Mouse (Mus musculus): Measurements from ENCODE around the gene Msi2.

Msi2 gene

DNA sequence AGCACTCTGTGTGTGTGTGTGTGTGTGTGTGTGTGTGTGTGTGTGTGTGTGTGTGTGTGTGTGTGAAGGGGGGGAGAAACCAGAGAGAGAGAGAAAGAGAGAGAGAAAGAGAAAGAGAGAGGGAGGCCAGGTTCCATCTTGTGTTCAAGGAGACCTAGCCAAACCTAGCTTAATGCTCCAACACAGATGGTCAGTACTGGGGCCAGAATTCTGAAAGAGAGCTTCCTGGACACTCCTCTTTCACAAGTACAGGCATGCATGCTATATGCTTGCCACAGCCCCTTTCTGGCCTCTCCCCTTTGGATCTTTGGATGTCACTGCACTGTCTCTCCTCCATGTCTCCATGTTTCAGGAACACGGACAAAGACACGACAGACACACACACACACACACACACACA, 41.7 kb downstream of the Msi2 start:
- DNase-seq (ENCODE audit: low spot score in 2 of 2), result no peak

DNA sequence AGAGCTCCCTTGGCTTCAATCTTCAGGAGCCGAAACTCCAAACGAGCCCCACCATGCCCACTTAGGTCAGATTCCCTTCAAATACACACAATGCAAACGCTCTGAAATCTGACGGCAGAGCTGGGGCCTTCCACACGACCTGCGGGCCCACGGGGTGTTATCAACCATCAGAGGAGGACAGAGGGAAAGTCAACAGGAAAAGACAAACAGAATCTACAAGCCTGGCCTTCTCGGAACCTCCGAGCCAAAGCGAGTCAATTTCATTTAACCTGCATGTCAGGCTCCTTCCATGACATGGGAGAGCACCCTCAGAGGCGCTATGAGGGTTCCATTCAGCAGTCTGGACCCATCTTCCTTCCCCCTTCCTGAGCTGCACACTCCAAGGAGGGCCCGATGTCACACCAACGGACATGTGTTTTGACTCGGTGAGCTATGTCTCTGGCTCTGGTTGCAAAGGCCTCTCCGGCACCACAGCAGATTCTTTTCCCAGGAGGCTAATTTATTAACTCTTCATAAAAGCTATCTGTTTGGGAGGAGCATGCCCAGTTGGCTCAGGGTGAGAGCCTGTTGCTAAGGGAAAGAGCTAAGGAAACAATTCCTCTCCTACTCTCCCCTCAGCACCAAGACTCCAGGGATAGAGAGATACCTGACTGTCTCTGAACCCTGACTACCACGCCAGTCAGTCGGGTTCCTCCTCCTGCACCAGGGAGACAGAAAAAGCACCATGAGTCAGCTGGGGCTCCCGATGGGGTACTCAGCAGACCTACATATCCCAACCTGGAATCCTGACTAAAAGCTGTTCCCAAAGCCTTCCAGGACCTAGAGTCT, 42.6 kb downstream of the Msi2 start:
- no peak for DNase-seq (ENCODE audit: low spot score in 2 of 2)

DNA sequence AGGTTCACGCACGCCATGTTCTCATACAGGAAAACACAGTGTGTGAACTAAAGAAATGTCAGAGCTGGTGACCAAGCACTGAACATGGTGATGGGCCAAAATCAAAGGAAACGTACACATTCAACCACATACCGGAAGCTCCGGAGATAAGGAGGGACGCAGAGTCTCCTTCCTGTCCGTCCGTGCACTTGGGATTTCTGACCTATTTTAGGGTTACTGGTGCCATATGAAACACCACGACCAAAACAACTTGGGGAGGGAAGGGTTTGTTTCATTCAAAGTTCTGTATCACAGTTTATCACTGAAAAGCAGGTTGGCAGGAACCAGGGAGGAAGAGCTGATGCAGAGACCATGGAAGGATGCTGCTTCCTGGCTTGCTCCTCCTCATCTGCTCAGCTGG, 44.2 kb downstream of the Msi2 start:
- no peak for DNase-seq (ENCODE audit: low spot score in 2 of 2)

- DNase-seq (ENCODE audit: low spot score in 2 of 2), result no peak
These were observed 47.4 kb downstream of the Msi2 start for GRCm38 (mm10) chr11:88670925-88671324.

DNA sequence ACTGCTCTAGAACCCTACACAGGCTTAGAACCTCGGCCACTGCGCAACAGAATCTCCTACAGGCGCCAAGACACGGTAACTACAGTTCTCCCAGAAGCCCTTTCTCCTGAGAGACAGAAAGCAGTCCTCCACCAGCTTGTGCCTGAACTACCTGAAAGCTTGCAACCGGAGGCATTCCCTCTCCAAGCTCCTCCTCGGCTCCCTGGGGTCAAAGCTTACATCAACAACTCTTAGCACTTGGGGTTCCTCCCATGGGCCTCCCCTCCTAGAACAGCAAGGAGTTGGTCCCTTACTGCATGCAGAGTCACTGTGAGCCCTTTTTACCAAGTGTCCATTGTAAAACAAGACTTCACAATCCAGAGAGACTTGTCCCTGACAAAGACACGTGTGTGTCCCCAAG, 49.2 kb downstream of the Msi2 start:
- DNase-seq (ENCODE audit: low spot score in 2 of 2), result no peak

DNA sequence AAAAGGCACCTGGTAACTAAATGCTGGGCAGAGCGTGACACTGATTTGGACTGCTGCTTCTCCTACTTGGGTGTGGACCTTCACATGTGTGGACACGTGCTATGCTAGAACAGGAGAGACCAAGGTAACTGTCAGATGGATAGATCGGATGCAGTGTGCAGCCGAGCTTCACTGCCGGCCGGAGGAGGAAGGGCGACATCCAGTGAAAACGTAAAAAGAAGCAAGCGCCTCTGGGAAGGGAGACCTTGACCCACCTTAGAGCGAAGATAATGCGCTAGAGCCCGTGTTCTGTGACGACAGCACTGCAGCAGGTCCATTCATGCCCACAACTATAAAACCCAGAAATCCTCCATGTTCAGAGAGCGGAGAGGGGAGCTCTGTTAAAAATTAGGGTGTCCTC, 50.0 kb downstream of the Msi2 start:
- no peak for DNase-seq (ENCODE audit: low spot score in 2 of 2)

- DNase-seq (ENCODE audit: low spot score in 2 of 2), result no peak
These were observed 52.5 kb downstream of the Msi2 start for GRCm38 (mm10) chr11:88665799-88666198.

DNA sequence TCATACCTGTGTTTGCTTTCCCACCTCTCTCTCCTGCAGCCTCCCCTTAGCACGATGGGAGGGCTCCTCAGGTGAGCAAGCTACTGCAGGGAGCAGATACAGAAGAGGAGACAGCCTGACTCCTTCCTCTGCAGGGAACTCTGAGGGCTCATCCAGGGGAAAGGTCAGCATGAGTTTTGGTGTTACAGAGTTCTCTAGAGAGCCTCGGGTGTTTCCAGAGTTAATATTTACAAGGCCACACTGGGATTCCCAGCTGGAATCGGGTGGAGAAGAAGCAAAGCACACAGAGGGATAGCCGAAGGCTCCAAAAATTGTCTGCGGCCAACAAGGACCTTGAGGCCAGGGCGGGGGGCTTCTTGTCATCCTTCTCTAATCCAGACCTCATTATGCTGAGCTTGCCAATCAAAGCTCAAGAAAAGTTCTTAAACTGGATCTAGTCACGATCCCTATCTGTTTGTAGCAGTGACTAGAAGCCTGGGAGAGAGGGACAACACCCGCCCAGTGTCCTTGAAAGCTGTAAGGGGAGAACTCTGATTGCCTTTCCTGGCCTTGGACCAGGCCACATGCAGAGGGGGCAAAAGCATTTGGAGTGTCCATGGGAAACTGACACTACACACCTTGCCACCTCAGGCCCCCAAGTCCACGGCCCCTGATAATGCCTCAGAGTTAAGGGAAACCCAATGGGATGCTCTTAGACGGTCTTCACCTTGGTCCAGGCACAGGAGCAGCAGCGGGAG, 56.7 kb downstream of the Msi2 start:
- no peak for DNase-seq (ENCODE audit: low spot score in 2 of 2)

DNA sequence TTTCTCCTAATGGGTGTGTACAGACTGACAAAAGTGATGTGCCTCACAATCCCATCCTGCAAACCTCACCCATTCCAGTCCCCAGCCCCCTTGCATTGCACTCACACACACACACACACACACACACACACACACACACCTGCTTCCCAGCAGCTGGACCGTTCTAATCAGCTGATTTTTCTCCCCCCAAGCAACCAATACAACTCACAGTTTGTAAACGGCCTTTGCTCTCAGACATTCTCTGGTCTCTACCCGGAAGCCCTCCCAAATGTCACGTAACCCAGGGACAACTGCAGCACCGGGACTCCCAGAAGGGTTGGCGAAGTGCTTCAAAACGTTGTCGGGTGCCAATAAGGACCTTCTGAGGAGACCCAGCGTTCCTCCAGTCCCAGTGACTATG, 57.9 kb downstream of the Msi2 start:
- no peak for DNase-seq (ENCODE audit: low spot score in 2 of 2)

DNA sequence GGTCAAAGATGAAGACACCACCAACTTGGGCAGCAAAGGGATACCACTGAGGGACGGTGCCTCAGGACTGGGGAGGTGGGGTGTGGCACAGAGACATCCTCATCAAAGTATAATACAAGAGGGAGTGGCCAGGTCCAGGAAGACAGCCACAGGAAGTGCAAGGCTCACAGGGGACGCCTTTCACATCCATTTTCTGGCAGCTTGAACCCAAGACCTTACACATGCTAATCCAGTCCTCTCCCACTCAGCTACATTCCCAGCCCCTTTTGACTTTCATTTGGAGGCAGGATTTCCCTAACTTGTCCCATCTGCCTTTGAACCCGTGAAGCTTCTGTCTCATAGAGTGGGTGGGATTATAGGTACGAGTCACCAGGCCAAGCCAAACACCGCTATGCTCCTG, 59.4 kb downstream of the Msi2 start:
- no peak for DNase-seq (ENCODE audit: low spot score in 2 of 2)

GRCm38 (mm10) chr11:88655786-88656185, 62.5 kb downstream of the Msi2 start:
- no peak for DNase-seq (ENCODE audit: low spot score in 2 of 2)

DNA sequence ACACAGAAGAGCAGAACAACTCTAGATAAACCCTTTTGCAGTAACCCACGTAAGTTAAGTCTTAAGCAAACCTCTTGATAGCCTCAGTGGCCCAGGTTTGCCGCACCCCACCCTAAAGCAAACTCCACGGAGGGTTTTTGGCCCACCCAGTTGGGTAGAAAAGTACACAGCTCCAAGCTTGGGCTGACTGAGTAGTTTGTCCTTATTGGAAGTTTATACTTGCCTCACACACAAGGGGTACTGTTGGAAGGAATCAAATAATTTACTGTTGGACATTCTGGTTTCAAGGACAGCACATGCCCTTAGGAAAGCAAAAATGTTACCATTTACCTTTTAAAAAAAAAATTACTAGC, 63.1 kb downstream of the Msi2 start:
- DNase-seq (ENCODE audit: low spot score in 2 of 2), result no peak

DNA sequence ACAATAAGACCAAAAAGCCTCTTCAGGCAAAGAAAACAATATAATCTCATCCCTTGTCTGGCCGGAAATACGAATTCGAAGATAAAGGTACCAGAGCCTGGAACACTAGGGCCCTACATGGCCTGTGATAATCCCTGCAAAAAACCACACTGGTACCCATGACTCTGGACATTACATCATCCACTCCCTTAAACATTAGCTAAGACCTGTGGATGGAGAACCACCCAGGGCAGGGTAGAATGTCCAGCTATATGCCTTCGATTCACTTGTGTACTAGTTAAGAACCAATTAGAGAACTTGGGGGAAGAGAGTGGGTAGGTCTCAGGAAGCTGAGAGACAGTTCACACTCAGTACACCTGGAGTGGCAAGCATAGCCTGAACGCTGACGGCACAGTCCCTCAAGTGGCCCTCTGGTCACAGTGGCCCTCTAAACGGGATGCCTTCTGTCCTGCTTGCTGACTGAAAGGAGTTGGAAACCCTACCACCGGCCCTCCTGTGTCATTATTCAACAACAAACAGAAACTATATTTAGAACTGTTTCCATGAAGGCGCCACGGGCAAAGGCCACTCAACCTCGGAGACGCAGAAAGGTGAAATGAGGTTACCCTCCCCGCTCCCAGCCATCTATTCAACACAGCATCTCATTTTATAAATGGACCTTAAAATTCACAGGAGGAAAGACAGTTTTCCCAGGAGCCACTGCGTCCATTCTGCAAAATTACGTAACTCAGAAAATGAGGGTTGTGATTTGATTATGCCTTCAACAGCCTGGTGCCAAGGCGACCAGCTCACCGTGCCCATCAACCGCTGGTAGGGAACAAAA, 63.7 kb downstream of the Msi2 start:
- DNase-seq (ENCODE audit: low spot score in 2 of 2), result no peak

DNA sequence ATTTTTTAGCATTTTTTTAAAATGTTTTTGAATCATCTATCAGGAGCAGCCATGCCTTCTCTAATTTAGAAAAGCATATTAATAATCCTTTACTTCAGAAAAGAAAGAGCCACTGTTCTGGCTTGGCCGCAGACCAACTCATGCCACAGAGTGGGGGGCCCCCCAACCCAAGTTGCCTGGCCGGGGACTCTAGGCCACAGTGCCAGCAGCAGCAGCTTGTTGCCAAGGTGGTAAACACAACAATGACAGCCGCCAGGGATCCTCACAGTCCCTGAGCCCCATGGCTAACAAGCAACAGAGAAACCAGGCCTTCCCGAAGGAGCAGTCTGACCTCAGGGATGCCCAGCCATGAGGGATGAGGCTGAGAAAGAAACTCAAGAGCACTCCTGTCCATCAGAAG, 68.0 kb downstream of the Msi2 start:
- no peak for DNase-seq (ENCODE audit: low spot score in 2 of 2)

GRCm38 (mm10) chr11:88649009-88649408, 69.3 kb downstream of the Msi2 start:
- no peak for DNase-seq (ENCODE audit: low spot score in 2 of 2)

DNA sequence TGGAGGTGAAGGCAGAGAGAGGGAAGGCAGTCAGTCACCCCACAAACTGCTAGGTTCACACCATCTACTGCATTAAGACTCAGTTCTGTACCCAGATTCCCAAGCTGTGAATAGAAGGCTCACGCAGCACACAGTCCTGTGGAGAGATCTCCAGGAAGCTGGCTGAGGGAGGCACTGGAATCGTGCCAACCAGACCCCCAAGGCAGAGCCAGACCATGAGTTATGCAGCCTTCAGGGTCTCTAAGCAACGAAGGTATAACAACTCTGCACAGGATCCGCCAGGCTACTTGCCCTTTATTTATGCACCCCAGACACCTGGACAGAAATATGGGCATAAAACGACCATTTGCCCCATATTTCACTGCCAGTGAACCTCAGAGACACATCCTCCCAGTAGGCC, 69.9 kb downstream of the Msi2 start:
- no peak for DNase-seq (ENCODE audit: low spot score in 2 of 2)

GRCm38 (mm10) chr11:88646493-88646892, 71.8 kb downstream of the Msi2 start:
- DNase-seq (ENCODE audit: low spot score in 2 of 2), result no peak

GRCm38 (mm10) chr11:88645821-88646220, 72.5 kb downstream of the Msi2 start:
- no peak for DNase-seq (ENCODE audit: low spot score in 2 of 2)

GRCm38 (mm10) chr11:88644719-88645118, 73.6 kb downstream of the Msi2 start:
- no peak for DNase-seq (ENCODE audit: low spot score in 2 of 2)

DNA sequence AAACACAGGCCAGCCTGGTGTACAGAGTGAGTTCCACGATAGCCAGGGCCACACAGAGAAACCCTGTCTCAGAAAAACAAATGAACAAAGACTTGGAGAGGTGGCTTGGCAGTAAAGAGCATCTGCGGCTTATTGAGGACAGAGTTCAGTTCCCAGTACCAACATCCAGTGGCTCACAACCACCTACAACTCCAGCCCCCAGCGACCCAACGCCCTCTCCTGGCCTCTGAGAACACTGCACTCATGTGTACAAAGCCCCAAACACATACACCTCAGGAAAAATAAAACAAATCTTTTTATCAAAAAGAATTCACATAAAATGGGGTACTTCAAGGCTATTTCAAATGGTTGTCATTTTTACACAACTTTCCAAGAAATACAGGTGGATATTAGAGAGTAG, 78.5 kb downstream of the Msi2 start:
- DNase-seq (ENCODE audit: low spot score in 2 of 2), result no peak

GRCm38 (mm10) chr11:88638936-88639542, 79.3 kb downstream of the Msi2 start:
- DNase-seq (ENCODE audit: low spot score in 2 of 2), result no peak

GRCm38 (mm10) chr11:88638254-88638653, 80.1 kb downstream of the Msi2 start:
- DNase-seq (ENCODE audit: low spot score in 2 of 2), result no peak

All from spleen, postnatal 14 days (tissue).